Mouse (Mus musculus): ENCODE data around the gene Fgfr2.

GRCm38 (mm10) chr7:132803336-132803735 is 319.8 kb downstream of the Fgfr2 start:
- TF ChIP-seq CTCF (IDR thresholded peaks at IDR 0.05; ENCODE audit: control insufficient read depth, insufficient read depth, insufficient replicate concordance, low read depth, low read length), result no peak
- TF ChIP-seq POLR2A (IDR thresholded peaks at IDR 0.05; ENCODE audit: control insufficient read depth, low read depth, low read length), result no peak
